Mouse (Mus musculus) kidney, postnatal 0 days (tissue): Measurements from ENCODE around the gene Sp7. TPM values are rescaled to one million over a fixed set of nuclear protein-coding genes. Genes with fewer than 3 reads are reported as not detected.

ENCODE experiments used
- ATAC-seq: fragments of 200-750 bp; cut with Nextera tagmentation; replicated peaks from 2 replicates; pipeline ENCODE4 v1.8.0; 2017; ENCODE audit warnings: low read depth, moderate number of reproducible peaks, moderate TSS enrichment, moderate library complexity; ENCODE audit not compliant: low FRiP score
- DNase-seq: peaks from one replicate; pipeline ENCODE4 v3.0.0-alpha.2; 2016; ENCODE audit warnings: low spot score
- H3K27ac ChIP-seq: fragments of 300-500 bp; sonication (generic); 2 replicates; pipeline ENCODE4 v1.5.1; 2014; ENCODE audit warnings: mild to moderate bottlenecking
- H3K27me3 ChIP-seq: fragments of 300-500 bp; sonication (generic); 2 replicates; pipeline ENCODE4 v1.6.1; 2014; ENCODE audit warnings: low read length, mixed read lengths; ENCODE audit not compliant: insufficient read depth
- H3K36me3 ChIP-seq: fragments of 300-500 bp; sonication (generic); 2 replicates; pipeline ENCODE4 v1.6.1; 2014; ENCODE audit warnings: low read length, mixed read lengths; ENCODE audit not compliant: insufficient read depth
- H3K4me1 ChIP-seq: fragments of 300-500 bp; sonication (generic); replicated peaks from 2 replicates; pipeline ENCODE4 v1.6.1; 2014; ENCODE audit warnings: antibody characterized with exemption, low read length, mixed read lengths; ENCODE audit not compliant: insufficient read depth
- H3K4me2 ChIP-seq: fragments of 300-500 bp; sonication (generic); 2 replicates; pipeline ENCODE4 v1.6.1; 2014; ENCODE audit warnings: mild to moderate bottlenecking, low read length, moderate library complexity, mixed read lengths
- H3K4me3 ChIP-seq: fragments of 300-500 bp; sonication (generic); replicated peaks from 2 replicates; pipeline ENCODE4 v1.5.1; 2014; ENCODE audit warnings: low read depth, low read length
- H3K9ac ChIP-seq: fragments of 300-500 bp; sonication (generic); 2 replicates; pipeline ENCODE4 v1.6.1; 2014; ENCODE audit warnings: low read depth, low read length
- H3K9me3 ChIP-seq: fragments of 300-500 bp; sonication (generic); replicated peaks from 2 replicates; pipeline ENCODE4 v1.6.1; 2016; ENCODE audit warnings: low read length, inconsistent platforms, mixed read lengths
- CTCF ChIP-seq: IDR thresholded peaks from 2 replicates; pipeline ENCODE4 v1.5.1; 2016; ENCODE audit warnings: antibody characterized with exemption, low read depth, mild to moderate bottlenecking, moderate library complexity
- WGBS: fragments of 180-500 bp; shearing (Covaris S2); extraction: QIAGEN DNeasy Blood & Tissue Kit; methylation state at CpG from one replicate; pipeline ENCODE4 v1.1.7; 2014; 5-methylcytosine and 5-hydroxymethylcytosine counted together
- polyA plus RNA-seq: library from polyadenylated mRNA; unstranded; fragments of >200 nt; fragmentation: Nextera tagmentation; extraction: Ambion mirVana; gene quantifications from 2 replicates; pipeline ENCODE4 v1.2.1, GENCODE M21; 2015

The Sp7 gene
- polyA plus RNA-seq, 1 experiment from 2014 or later: 1.1 TPM

DNA sequence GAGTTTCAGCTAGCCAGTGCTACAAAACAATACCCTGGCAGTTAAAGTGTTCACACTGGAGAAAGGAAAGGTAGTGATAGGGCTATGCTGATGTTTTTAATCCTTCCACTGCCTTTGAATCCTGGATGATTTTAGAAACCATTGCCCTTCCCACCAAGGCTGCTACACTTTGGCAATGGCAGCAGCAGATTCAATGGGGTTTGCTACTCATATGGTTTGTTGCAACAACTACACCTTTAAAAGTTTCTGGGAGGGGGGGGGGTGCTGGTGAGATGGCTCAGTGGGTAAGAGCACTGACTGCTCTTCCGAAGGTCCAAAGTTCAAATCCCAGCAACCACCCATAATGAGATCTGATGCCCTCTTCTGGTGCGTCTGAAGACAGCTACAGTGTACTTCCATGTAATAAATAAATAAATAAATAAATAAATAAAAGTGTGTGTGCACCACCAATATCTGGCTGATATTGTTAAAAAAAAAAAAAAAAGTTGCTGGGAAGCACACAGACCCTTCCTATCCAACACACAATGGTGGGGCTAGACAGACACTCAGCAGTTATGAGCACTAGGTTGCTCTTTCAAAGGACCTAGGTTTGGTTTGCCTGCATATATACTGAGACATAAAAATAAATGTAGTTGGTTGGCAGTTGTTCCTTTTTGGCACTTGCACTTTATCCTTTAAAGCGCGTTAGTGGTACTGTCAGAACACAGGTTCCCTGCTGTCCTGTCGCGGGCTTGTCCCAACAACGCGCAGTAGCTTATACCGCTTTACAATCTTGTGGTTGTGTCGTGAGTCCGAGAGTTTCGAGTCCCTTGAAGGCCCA, 42.1 kb downstream of the Sp7 start:
- no peaks in the 10 kb centered on the region for H3K27me3 ChIP-seq
- no peak overlapping the region for H3K4me3 ChIP-seq
- no peak overlapping the region; the same call in 1 of the 2 replicates for H3K27ac ChIP-seq
- no peaks in the 10 kb centered on the region for H3K9me3 ChIP-seq
- peaks cover 12% of the 10 kb centered on the region for H3K36me3 ChIP-seq
- ATAC-seq (no peak), DNase-seq (no peak)
- H3K4me1 ChIP-seq: peaks cover 11% of the 10 kb centered on the region; the same call in 1 of the 2 replicates
- H3K9ac ChIP-seq: no peak overlapping the region
- H3K4me2 ChIP-seq: peak overlapping the region; percentile 74; the same call in 1 of the 2 replicates
- TF ChIP-seq CTCF: peak; percentile 32; the same call in 1 of the 2 replicates
- WGBS: 76% methylated on average over 12 of the region's 12 CpGs

DNA sequence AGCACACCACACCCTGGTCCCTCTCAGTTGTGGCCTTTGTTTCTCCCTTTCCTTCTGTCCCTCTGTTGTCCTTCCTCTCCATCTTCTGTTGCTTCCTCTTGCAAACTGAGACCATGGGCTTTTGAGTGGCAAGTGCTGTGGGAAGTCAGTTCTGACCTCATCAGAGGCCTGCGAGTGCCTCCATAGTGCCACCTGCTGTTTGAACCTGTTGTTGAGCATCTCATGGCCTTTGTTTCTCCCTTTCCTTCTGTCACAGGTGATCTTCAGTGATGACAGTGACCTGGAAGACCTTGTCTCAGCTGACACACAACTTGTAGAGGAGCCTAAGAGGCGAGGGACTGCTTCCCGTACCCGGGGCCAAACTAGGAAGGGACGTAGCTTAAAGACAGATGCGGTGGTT, 50.7 kb downstream of the Sp7 start:
- Histone ChIP-seq H3K9me3 (no peaks in the 10 kb centered on the region), H3K36me3 (peaks cover 25% of the 10 kb centered on the region), H3K4me3 (no peak overlapping the region), H3K9ac (no peak overlapping the region), H3K27ac (no peak overlapping the region), H3K27me3 (no peaks in the 10 kb centered on the region), H3K4me2 (no peak overlapping the region), H3K4me1 (no peaks in the 10 kb centered on the region)
- DNase-seq (peak; percentile 72), ATAC-seq (no peak)
- WGBS: 87% methylated on average over 6 of the region's 6 CpGs
- TF ChIP-seq CTCF: peak; percentile 78

DNA sequence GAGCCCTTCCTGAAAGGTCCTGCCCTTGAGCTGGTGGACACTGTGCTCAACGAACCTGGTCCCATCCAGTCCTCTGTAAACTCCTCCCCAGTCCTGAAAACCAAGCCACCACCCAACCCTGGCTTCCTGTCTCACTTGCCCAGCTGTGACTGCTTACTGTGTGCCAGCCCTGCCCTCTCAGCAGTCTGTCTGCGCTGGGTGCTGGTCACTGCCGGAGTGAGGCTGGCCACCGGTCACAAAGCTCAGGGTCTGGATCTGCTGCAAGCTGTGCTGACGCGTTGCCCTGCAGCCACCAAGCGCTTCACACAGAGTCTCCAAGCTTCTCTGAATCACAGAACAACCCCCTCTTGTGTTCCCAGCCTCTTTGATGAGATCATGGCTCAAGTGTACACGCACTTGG, 51.7 kb downstream of the Sp7 start:
- no peak overlapping the region for H3K9ac ChIP-seq
- H3K36me3 ChIP-seq: peaks cover 18% of the 10 kb centered on the region
- H3K4me2 ChIP-seq: no peak overlapping the region
- no peak overlapping the region for H3K4me3 ChIP-seq
- no peaks in the 10 kb centered on the region for H3K4me1 ChIP-seq
- 89% methylated on average over 8 of the region's 8 CpGs for WGBS
- no peaks in the 10 kb centered on the region for H3K27me3 ChIP-seq
- ATAC-seq: no peak
- no peak for TF ChIP-seq CTCF
- H3K9me3 ChIP-seq: no peaks in the 10 kb centered on the region
- no peak for DNase-seq
- H3K27ac ChIP-seq: no peak overlapping the region

DNA sequence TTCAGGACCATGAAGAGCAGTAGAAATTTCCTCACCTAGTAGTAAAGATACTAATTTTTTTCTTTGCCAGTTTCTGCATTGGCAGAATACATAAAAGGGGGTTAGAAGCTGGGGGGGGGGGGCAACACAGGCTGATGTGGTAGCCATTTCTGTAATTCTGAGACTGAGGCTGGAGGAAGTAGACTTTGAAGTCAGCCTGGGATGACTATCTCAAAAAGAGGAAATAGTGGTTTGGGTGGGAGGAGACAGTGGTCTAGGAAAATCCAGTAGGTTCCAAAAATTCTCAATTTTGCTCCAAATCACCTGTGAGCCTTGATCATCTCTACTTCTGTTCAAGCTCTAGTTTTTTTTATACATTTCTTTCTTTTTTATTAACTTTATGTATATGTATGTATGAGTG, 55.5 kb downstream of the Sp7 start:
- H3K27me3 ChIP-seq: no peaks in the 10 kb centered on the region
- ATAC-seq (no peak), DNase-seq (no peak)
- H3K4me2 ChIP-seq: no peak overlapping the region
- no peak overlapping the region for H3K9ac ChIP-seq
- H3K9me3 ChIP-seq: no peaks in the 10 kb centered on the region
- no peak for TF ChIP-seq CTCF
- peaks cover 19% of the 10 kb centered on the region for H3K36me3 ChIP-seq
- H3K4me1 ChIP-seq: no peaks in the 10 kb centered on the region
- H3K4me3 ChIP-seq: no peak overlapping the region
- H3K27ac ChIP-seq: no peak overlapping the region

DNA sequence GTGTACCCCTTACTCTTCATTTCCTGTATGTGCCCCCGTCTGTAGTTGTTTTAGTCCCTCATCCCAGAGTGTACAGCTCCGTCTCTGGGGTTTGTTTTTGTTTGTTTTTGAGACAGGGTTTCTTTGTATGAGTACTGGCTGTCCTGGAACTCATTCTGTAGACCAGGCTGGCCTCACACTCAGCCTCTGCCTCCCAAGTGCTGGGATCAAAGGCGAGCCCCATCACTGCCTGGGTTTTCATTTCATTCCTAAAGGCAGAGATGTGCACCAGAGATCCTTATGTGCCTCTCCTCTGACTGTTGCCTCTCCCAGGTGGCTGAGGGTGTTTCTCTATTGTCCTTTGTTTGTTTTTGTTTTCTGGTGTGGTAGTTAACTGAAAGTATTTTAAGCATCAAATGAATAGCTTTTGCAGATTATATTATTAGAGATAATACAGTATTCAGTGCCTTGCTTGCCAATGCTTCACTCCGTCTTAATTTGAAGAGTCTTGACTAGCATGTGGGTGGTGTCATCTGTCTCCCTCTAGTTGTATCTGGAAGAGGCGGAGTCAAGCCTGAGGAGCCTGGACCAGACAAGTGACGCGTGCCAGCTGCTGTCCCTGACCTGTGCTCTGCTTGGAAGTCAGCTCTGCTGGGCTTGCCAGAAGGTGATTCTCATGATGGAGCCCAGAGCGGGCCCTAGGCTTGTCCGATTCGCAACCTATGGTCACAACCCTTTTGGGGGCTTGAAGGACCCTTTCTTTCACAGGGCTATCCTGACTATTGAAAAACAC, 56.7 kb downstream of the Sp7 start:
- Histone ChIP-seq H3K4me3 (no peak overlapping the region), H3K4me1 (no peaks in the 10 kb centered on the region), H3K27ac (0 out of 2 replicates have a peak overlapping the region, but pooled peaks have one; percentile 54), H3K9ac (no peak overlapping the region), H3K27me3 (no peaks in the 10 kb centered on the region), H3K36me3 (peaks cover 20% of the 10 kb centered on the region), H3K4me2 (no peak overlapping the region), H3K9me3 (no peaks in the 10 kb centered on the region)
- DNase-seq: peak; percentile 91
- ATAC-seq: peak; percentile 74
- TF ChIP-seq CTCF: no peak
- WGBS: 47% methylated on average over 10 of the region's 10 CpGs

DNA sequence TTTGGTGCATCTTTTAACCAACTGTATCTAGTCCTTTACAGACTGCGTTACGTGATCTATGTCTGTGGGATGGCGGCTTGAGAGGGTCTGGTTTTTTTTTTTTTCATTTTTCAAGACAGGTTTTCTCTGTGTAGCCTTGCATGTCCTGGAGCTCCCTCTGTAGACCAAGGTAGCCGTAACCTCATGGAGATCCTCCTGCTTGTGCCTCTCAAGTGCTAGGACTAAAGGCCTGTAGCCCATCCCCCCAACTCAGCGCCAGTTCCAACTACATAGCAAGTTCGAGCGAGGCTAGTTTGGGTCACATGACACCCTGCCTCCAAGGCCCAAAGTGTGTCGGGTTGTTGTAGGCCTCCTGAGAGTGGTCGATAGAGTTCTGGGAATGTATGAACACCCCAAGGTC, 58.3 kb downstream of the Sp7 start:
- peaks cover 29% of the 10 kb centered on the region for H3K36me3 ChIP-seq
- TF ChIP-seq CTCF: no peak
- no peak overlapping the region for H3K27ac ChIP-seq
- no peak overlapping the region for H3K4me3 ChIP-seq
- ATAC-seq (no peak), DNase-seq (no peak)
- H3K27me3 ChIP-seq: no peaks in the 10 kb centered on the region
- no peak overlapping the region for H3K4me2 ChIP-seq
- H3K4me1 ChIP-seq: no peaks in the 10 kb centered on the region
- H3K9me3 ChIP-seq: no peaks in the 10 kb centered on the region
- H3K9ac ChIP-seq: no peak overlapping the region
- 83% methylated on average over 9 of the region's 9 CpGs for WGBS

Other genes starting within 250 kb of the Sp7 start
- 14.3 and 16.6 TPM in 2 replicates for gene Spryd3, start 230.9 kb downstream of the Sp7 start, polyA plus RNA-seq
- 20.5 and 28.3 TPM in 2 replicates for gene Igfbp6, start 222.8 kb downstream of the Sp7 start, polyA plus RNA-seq
- gene Soat2, start 216.7 kb downstream of the Sp7 start, polyA plus RNA-seq: 0.28 and 0.34 TPM in 2 replicates
- 45.4 and 49.0 TPM in 2 replicates for gene Zfp740, start 163.9 kb downstream of the Sp7 start, polyA plus RNA-seq
- gene Csad, start 162.5 kb downstream of the Sp7 start, polyA plus RNA-seq: 142 TPM in 2 replicates
- gene Itgb7, start 135.2 kb downstream of the Sp7 start, polyA plus RNA-seq: 0.69 and 1.2 TPM in 2 replicates
- 23.2 and 23.5 TPM in 2 replicates for gene Rarg, start 109.7 kb downstream of the Sp7 start, polyA plus RNA-seq
- 0.23 and 0.38 TPM in 2 replicates for gene Gm9918, start 96.6 kb downstream of the Sp7 start, polyA plus RNA-seq
- gene Mfsd5, start 87.7 kb downstream of the Sp7 start, polyA plus RNA-seq: 68.2 and 73.2 TPM in 2 replicates
- gene Espl1, start 70.9 kb downstream of the Sp7 start, polyA plus RNA-seq: 6.1 and 7.5 TPM in 2 replicates
- gene Pfdn5, start 41.1 kb downstream of the Sp7 start, polyA plus RNA-seq: 511 and 565 TPM in 2 replicates
- gene Myg1, start 35.5 kb downstream of the Sp7 start, polyA plus RNA-seq: 84.9 and 86.9 TPM in 2 replicates
- gene Aaas, start 16.4 kb downstream of the Sp7 start, polyA plus RNA-seq: 37.1 and 42.2 TPM in 2 replicates
- gene Sp1, start 39.0 kb upstream of the Sp7 start, polyA plus RNA-seq: 8.8 TPM in 2 replicates
- 0.46 and 0.80 TPM in 2 replicates for gene Amhr2, start 78.2 kb upstream of the Sp7 start, polyA plus RNA-seq
- gene Prr13, start 91.8 kb upstream of the Sp7 start, polyA plus RNA-seq: 109 and 117 TPM in 2 replicates
- 185 and 191 TPM in 2 replicates for gene Pcbp2, start 103.4 kb upstream of the Sp7 start, polyA plus RNA-seq
- 1.8 TPM in 1 of 2 replicates, not detected in the other for gene Gm10337, start 136.5 kb upstream of the Sp7 start, polyA plus RNA-seq
- 7.8 and 8.1 TPM in 2 replicates for gene Map3k12, start 149.9 kb upstream of the Sp7 start, polyA plus RNA-seq
- gene Tarbp2, start 151.0 kb upstream of the Sp7 start, polyA plus RNA-seq: 57.2 and 59.2 TPM in 2 replicates
- gene Npff, start 157.8 kb upstream of the Sp7 start, polyA plus RNA-seq: 1.6 TPM in 2 replicates